Mouse (Mus musculus): ENCODE results near the gene Atad1. TPM values are rescaled to one million over a fixed set of nuclear protein-coding genes. Genes with fewer than 3 reads are reported as not detected.
"Not testable (repeated sequence)": the region's sequence is repeated elsewhere in the genome, so short reads cannot be mapped to it uniquely, and the experiment has no call there.

Gene Atad1
- polyA plus RNA-seq, 1 experiment from 2014 or later = 72.7 TPM

- H3K36me3 ChIP-seq = peaks cover 99% of the 10 kb centered on the region
Measured at GRCm38 (mm10) chr19:32696674-32697073, 42.9 kb downstream of the Atad1 start.

GRCm38 (mm10) chr19:32689724-32690123, 49.9 kb downstream of the Atad1 start:
- no peak overlapping the region for H3K4me3 ChIP-seq
- H3K36me3 ChIP-seq = peaks cover 84% of the 10 kb centered on the region
- WGBS = 89% methylated on average over 6 of the region's 6 CpGs
- no peaks in the 10 kb centered on the region for H3K9me3 ChIP-seq
- no peak for DNase-seq (ENCODE audit: low spot score)
- H3K27me3 ChIP-seq (ENCODE audit: insufficient read depth, poor library complexity, severe bottlenecking) = no peaks in the 10 kb centered on the region
- no peaks in the 10 kb centered on the region for H3K4me1 ChIP-seq (replicated peaks)
- no peak overlapping the region for H3K27ac ChIP-seq

More at GRCm38 (mm10) chr19:32696674-32697073, 42.9 kb downstream of the Atad1 start:
- 95% methylated on average over 2 of the region's 2 CpGs for WGBS
- no peak overlapping the region for H3K27ac ChIP-seq
- H3K9me3 ChIP-seq = no peaks in the 10 kb centered on the region
- DNase-seq (ENCODE audit: low spot score) = no peak
- H3K27me3 ChIP-seq (ENCODE audit: insufficient read depth, poor library complexity, severe bottlenecking) = no peaks in the 10 kb centered on the region
- no peaks in the 10 kb centered on the region for H3K4me1 ChIP-seq (replicated peaks)
- no peak overlapping the region for H3K4me3 ChIP-seq

DNA sequence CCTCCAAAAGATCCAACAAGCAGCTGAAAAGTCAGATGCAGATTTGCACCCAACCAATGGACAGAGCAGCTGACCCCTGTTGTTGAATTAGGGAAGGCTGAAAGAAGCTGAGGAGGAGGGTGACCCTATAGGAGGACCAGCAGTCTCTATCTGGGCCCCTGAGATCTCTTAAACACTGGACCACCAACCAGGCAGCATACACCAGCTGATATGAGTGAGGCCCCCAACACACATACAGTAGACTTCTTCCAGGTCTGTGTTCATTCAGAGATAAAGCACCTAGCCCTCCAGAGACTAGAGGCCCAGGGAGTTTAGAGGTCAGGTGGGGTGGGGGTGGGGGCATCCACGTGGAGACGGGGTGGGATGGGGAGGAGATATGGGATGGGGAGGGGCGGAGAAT, 51.4 kb downstream of the Atad1 start:
- not testable (repeated sequence) for H3K9me3 ChIP-seq; H3K27ac ChIP-seq; H3K4me1 ChIP-seq (replicated peaks); H3K27me3 ChIP-seq (ENCODE audit: insufficient read depth, poor library complexity, severe bottlenecking); H3K4me3 ChIP-seq; DNase-seq (ENCODE audit: low spot score)
- peaks cover 84% of the 10 kb centered on the region for H3K36me3 ChIP-seq
- 93% methylated on average over 3 of the region's 3 CpGs for WGBS

DNA sequence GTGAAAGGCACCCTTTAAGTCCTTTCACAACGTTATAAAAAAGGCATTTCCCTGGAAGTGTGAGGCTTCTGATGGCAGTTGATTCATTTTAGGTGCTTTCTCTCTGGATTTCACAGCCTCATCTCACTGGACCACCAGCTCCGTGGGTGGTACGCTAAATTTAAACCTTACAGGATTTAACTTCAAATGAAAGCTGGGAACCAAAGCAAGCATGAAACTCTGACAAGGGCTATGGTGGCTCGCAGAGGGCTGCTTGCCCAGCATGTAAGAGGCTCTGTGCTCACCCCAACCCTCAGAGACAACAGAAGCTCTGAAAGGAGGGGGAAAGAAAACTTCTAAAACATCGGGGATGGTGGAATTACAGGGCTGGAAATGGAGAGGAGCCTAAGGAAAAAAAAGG, 51.9 kb downstream of the Atad1 start:
- Histone ChIP-seq H3K9me3 (no peaks in the 10 kb centered on the region), H3K36me3 (peaks cover 83% of the 10 kb centered on the region), H3K27me3 (ENCODE audit: insufficient read depth, poor library complexity, severe bottlenecking) (no peaks in the 10 kb centered on the region), H3K27ac (no peak overlapping the region), H3K4me1 (replicated peaks) (no peaks in the 10 kb centered on the region), H3K4me3 (no peak overlapping the region)
- 91% methylated on average over 5 of the region's 5 CpGs for WGBS
- DNase-seq (ENCODE audit: low spot score) = no peak

DNA sequence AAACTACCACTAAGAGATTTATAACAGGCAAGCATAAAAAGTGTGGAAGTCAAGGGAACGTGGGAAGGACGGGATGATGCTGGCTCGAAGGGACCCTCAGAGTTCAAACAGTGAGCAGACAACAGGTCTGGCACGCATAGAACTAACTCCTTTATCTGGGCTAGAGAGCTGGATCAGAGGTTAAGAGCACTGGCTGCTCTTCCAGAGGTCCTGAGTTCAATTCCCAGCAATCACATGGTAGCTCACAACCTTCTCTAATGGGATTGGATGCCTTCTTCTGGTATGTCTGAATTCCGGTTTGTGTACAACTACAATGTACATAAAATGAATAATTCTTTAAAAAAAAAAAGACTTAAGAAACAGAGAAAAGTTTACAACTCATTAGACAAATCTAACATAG, 56.5 kb downstream of the Atad1 start:
- H3K27me3 ChIP-seq (ENCODE audit: insufficient read depth, poor library complexity, severe bottlenecking) = no peaks in the 10 kb centered on the region
- DNase-seq (ENCODE audit: low spot score) = no peak
- H3K27ac ChIP-seq = no peak overlapping the region
- H3K4me3 ChIP-seq = no peak overlapping the region
- H3K4me1 ChIP-seq (replicated peaks) = no peaks in the 10 kb centered on the region
- peaks cover 94% of the 10 kb centered on the region for H3K36me3 ChIP-seq
- WGBS = 92% methylated on average over 5 of the region's 5 CpGs
- H3K9me3 ChIP-seq = no peaks in the 10 kb centered on the region

- no peak overlapping the region for H3K27ac ChIP-seq
- DNase-seq (ENCODE audit: low spot score) = no peak
- no peak overlapping the region for H3K4me3 ChIP-seq
- peaks cover 94% of the 10 kb centered on the region for H3K36me3 ChIP-seq
- no peaks in the 10 kb centered on the region for H3K9me3 ChIP-seq
- H3K4me1 ChIP-seq (replicated peaks) = no peaks in the 10 kb centered on the region
- no peaks in the 10 kb centered on the region for H3K27me3 ChIP-seq (ENCODE audit: insufficient read depth, poor library complexity, severe bottlenecking)
- WGBS = 90% methylated on average over 2 of the region's 2 CpGs
Measured at GRCm38 (mm10) chr19:32680894-32681293, 58.7 kb downstream of the Atad1 start.

DNA sequence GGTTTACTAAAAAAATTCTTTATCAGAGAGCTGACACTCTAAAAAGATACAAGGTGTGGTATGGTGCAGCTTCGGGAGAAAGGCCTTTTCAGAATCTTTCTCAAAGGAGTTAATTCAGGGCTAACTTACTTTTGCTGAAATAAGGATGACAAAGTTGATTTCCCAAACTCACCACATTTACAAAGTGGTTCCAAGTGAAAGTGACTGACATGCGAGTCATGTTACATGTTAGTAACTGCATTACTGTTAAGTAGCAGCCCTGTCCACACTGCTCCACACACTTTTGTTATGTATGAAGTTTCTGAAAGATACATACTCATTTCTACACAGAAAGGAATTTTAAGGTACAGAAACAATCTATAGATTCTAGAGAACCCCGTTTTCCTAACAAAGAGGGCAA, 63.8 kb downstream of the Atad1 start:
- 93% methylated on average over 3 of the region's 3 CpGs for WGBS
- H3K27ac ChIP-seq = no peak overlapping the region
- no peaks in the 10 kb centered on the region for H3K4me1 ChIP-seq (replicated peaks)
- H3K9me3 ChIP-seq = no peaks in the 10 kb centered on the region
- DNase-seq (ENCODE audit: low spot score) = no peak
- peaks cover 95% of the 10 kb centered on the region for H3K36me3 ChIP-seq
- no peak overlapping the region for H3K4me3 ChIP-seq
- no peaks in the 10 kb centered on the region for H3K27me3 ChIP-seq (ENCODE audit: insufficient read depth, poor library complexity, severe bottlenecking)

DNA sequence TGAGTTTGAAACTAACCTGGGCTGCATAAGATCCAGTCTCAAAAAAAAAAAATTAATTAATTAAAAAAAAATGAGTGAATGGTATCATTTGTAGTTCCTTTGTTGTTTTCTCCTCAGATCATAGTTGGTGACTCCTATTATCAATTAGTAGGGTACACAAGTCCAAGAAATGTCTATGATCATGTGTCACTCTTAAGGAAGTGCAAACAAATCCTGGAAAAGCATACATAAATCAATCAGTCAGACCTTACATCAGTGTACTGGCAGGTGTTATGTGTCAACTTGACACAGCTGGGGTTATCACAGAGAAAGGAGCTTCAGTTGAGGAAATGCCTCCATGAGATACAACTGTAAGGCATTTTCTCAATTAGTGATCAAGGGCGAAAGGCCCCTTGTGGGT, 71.8 kb downstream of the Atad1 start:
- 97% methylated on average over 1 of the region's 1 CpGs for WGBS
- not testable (repeated sequence) for H3K4me3 ChIP-seq; DNase-seq (ENCODE audit: low spot score); H3K4me1 ChIP-seq (replicated peaks); H3K9me3 ChIP-seq; H3K27ac ChIP-seq; H3K27me3 ChIP-seq (ENCODE audit: insufficient read depth, poor library complexity, severe bottlenecking)
- H3K36me3 ChIP-seq = peaks cover 42% of the 10 kb centered on the region

- H3K27ac ChIP-seq = no peak overlapping the region
- H3K4me3 ChIP-seq = no peak overlapping the region
- H3K27me3 ChIP-seq (ENCODE audit: insufficient read depth, poor library complexity, severe bottlenecking) = no peaks in the 10 kb centered on the region
- 92% methylated on average over 8 of the region's 8 CpGs for WGBS
- DNase-seq (ENCODE audit: low spot score) = no peak
- H3K4me1 ChIP-seq (replicated peaks) = no peaks in the 10 kb centered on the region
- no peaks in the 10 kb centered on the region for H3K9me3 ChIP-seq
- peaks cover 20% of the 10 kb centered on the region; the same call in 1 of the 2 replicates for H3K36me3 ChIP-seq
Measured at GRCm38 (mm10) chr19:32665243-32665642, 74.3 kb downstream of the Atad1 start.

DNA sequence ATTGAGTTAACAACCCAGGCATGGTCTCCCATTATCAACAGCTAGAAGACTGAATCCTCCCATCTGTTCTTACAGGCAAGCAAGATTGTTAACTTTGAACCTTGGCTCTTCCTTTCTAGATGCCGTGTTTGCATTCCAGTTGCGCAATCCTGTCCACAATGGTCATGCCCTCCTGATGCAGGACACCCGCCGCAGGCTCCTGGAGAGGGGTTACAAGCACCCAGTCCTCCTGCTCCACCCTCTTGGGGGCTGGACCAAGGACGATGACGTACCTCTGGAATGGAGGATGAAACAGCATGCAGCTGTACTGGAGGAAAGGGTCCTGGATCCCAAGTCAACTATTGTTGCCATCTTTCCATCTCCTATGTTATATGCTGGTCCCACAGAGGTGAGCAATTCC, 76.7 kb downstream of the Atad1 start:
- no peaks in the 10 kb centered on the region for H3K9me3 ChIP-seq
- WGBS = 93% methylated on average over 6 of the region's 6 CpGs
- H3K27me3 ChIP-seq (ENCODE audit: insufficient read depth, poor library complexity, severe bottlenecking) = no peaks in the 10 kb centered on the region
- H3K4me3 ChIP-seq = no peak overlapping the region
- no peaks in the 10 kb centered on the region for H3K4me1 ChIP-seq (replicated peaks)
- no peak for DNase-seq (ENCODE audit: low spot score)
- peaks cover 11% of the 10 kb centered on the region; the same call in 1 of the 2 replicates for H3K36me3 ChIP-seq
- H3K27ac ChIP-seq = no peak overlapping the region

GRCm38 (mm10) chr19:32659346-32659745, 80.2 kb downstream of the Atad1 start:
- Histone ChIP-seq H3K27me3 (ENCODE audit: insufficient read depth, poor library complexity, severe bottlenecking) (no peaks in the 10 kb centered on the region), H3K9me3 (no peaks in the 10 kb centered on the region), H3K27ac (no peak overlapping the region), H3K36me3 (peaks cover 7% of the 10 kb centered on the region; the same call in 1 of the 2 replicates), H3K4me1 (replicated peaks) (no peaks in the 10 kb centered on the region), H3K4me3 (no peak overlapping the region)
- DNase-seq (ENCODE audit: low spot score) = no peak
- WGBS = 82% methylated on average over 5 of the region's 5 CpGs

DNA sequence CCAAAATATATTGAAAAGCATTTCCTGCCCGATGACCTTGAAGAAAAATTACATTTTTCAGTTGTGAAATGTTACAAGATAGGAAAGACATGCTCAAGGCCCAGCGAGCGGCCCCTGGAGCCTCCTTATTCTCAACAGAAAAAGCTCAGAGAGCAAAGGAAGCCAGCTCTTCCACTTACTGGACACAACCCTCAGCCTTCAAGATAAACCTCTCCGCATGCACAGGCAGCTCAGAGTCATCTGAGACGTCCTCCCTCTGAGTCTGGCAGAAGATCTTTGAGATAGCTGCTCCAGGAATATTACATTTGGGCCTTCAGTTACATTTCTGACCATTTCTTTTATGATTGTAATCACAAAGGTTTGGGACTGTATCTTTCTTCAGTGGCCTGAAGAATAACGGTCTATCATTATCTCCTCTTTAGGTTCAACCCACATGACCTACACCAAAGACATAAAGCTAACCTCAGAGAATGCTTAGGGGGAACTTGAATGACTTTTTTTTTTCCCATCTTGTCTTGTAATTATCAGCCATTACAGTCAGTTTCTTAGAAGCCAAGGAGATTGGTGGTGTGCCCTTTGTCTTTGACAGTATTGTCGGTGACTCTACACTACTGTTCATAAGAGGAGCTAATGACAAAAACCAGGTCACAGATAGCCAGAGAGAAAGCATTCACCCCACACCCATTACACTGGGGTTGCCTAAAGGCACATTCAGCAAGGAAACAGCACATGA, 85.8 kb downstream of the Atad1 start:
- H3K27ac ChIP-seq = no peak overlapping the region
- H3K4me3 ChIP-seq = no peak overlapping the region
- no peaks in the 10 kb centered on the region for H3K36me3 ChIP-seq
- H3K9me3 ChIP-seq = no peaks in the 10 kb centered on the region
- DNase-seq (ENCODE audit: low spot score) = no peak
- no peaks in the 10 kb centered on the region for H3K27me3 ChIP-seq (ENCODE audit: insufficient read depth, poor library complexity, severe bottlenecking)
- WGBS = 89% methylated on average over 7 of the region's 7 CpGs
- H3K4me1 ChIP-seq (replicated peaks) = no peaks in the 10 kb centered on the region; the same call in 1 of the 2 replicates

DNA sequence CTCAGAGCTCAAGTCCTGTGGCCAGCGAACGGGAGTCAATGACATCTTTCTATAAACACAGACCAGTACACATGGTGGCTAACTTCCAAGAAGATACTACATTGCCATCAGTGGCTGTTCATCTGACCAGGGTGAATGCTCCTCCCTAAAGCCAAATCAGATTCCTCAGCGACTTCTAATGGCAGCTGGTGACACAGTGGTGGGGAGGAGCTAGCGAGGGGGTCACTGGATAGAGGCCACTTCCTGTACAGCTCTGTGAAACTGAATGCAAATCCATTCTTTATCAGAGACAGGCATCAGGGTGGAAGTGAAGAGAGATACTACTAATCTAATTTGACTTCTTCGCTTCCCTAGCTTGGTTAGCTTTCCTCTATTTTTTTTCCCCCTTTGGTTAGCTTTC, 86.5 kb downstream of the Atad1 start:
- no peaks in the 10 kb centered on the region for H3K9me3 ChIP-seq
- no peak for DNase-seq (ENCODE audit: low spot score)
- no peak overlapping the region for H3K4me3 ChIP-seq
- H3K36me3 ChIP-seq = no peaks in the 10 kb centered on the region
- H3K4me1 ChIP-seq (replicated peaks) = peaks cover 7% of the 10 kb centered on the region
- H3K27ac ChIP-seq = no peak overlapping the region
- H3K27me3 ChIP-seq (ENCODE audit: insufficient read depth, poor library complexity, severe bottlenecking) = no peaks in the 10 kb centered on the region
- WGBS = 89% methylated on average over 5 of the region's 5 CpGs

DNA sequence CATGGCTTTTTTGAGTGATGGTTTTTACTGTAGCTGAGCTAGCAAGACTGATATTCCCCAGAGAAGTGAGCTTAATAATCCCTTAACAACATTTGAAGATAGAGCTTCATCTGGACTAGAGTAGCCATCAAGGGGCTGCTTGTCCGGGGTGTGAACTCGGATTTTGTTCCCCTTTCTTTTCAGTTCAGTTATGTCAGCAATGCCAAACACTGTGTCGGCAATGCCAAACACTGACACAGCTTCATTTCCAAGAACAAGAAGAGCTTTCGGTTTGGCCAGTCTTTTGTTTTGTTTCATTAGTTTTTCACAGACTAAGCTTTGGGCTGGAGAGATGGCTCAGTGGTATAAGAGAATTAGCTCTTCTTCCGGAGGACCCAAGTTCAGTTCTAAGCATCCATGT, 88.5 kb downstream of the Atad1 start:
- no peak for DNase-seq (ENCODE audit: low spot score)
- no peak overlapping the region for H3K4me3 ChIP-seq
- H3K27ac ChIP-seq = no peak overlapping the region
- H3K9me3 ChIP-seq = no peaks in the 10 kb centered on the region
- H3K27me3 ChIP-seq (ENCODE audit: insufficient read depth, poor library complexity, severe bottlenecking) = no peaks in the 10 kb centered on the region
- WGBS = 88% methylated on average over 5 of the region's 5 CpGs
- no peaks in the 10 kb centered on the region for H3K36me3 ChIP-seq
- peaks cover 12% of the 10 kb centered on the region for H3K4me1 ChIP-seq (replicated peaks)
